Mouse (Mus musculus): ENCODE measurements at regions not wholly inside any gene's neighbourhood (a gene's known extent, or its start where the extent isn't known, plus 50 kb on each side); places are given as distances from the start of the nearest gene placed in this dataset.

DNA sequence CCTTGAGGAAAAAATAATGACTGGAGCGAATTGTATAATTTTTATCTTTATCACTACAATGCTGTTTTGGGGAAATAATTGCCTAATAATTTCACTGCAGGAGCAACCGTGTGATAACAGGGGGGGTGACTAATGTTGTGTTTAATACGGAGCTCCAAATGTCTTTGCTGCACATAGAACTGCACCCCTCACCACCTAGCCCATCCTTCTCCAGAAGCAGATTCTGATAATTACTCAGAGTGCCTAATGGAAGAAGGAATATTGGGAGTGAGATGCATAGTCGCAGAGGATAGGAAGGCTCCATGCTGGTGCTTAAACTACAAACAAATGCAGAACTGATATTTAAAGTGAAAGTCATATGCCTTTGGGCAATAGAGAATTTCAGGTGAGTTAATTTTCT, 486.1 kb upstream of the BB014433 start:
- TF ChIP-seq CTCF (IDR thresholded peaks at IDR 0.05; ENCODE audit: borderline replicate concordance, control insufficient read depth, extremely low read depth, insufficient read depth, low read length, poor library complexity) (no peak), POLR2A (IDR thresholded peaks at IDR 0.05; ENCODE audit: control insufficient read depth, extremely low read depth, insufficient read depth, low read length, poor library complexity) (no peak)

Data from thymus, adult 2 months (tissue).